Comparison of ENCODE assay signal across 20 mouse cellular contexts in the genomic region with DNA sequence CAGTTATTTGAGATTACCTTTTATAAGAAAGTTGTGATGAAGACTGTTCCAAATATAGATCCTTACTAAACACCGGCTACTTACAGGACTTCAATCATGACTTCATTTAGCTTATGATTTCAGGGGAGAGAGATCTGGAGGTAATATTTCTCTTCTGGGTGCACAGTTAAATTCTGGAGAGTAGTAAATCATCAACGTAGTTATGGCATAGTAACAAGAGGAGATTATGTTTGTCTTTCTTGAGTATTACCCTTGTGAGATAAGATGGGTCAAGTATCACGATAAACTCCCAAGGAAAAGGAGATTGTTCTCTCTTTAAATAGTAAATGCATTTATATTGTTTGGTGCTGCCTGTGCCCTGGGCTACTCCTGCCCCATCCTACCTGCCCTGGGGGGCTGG.
A peak's percentile ranks its signal among the peaks of the same experiment; 100 is the strongest.
DNase-seq lines count a peak whose midpoint lies in the region; ATAC-seq and TF ChIP-seq lines count a peak whose summit lies in the region.
"Had no signal": no experiment of that assay in that cellular context is flagged by ENCODE, and none has a peak within 500 bp of the region (broad histone marks: within the 10 kb centered on the region; RNA-seq: fewer than 3 reads in every experiment).

No protein-coding gene starts in this region.

- no peak for TF ChIP-seq CTCF in heart, postnatal 0 days (IDR thresholded peaks at IDR 0.05; ENCODE audit: low read depth)
- TF ChIP-seq CTCF in heart, adult 2 months (IDR thresholded peaks at IDR 0.05): no peak

- no peak for ATAC-seq in heart, embryonic 15.5 days (replicated peaks; ENCODE audit: insufficient number of reproducible peaks, insufficient read depth, low FRiP score, low read depth)
- no peak for ATAC-seq in heart, postnatal 0 days (ENCODE audit: insufficient read depth, low read depth)
- ATAC-seq in midbrain, embryonic 11.5 days (ENCODE audit: low FRiP score): no peak
- ATAC-seq: activated CD4-positive, CD25-positive, alpha-beta regulatory T cell, adult 4 months; forebrain, embryonic 13.5 days; forebrain, embryonic 15.5 days had no signal

- no peaks in the 10 kb centered on the region for H3K36me3 ChIP-seq in heart, embryonic 15.5 days
- H3K36me3 ChIP-seq in heart, postnatal 0 days (replicated peaks; ENCODE audit: control insufficient read depth, insufficient read depth, low read length): no peaks in the 10 kb centered on the region
- H3K36me3 ChIP-seq in heart, adult 2 months (ENCODE audit: control insufficient read depth, insufficient read depth, low read length): no peaks in the 10 kb centered on the region
- H3K36me3 ChIP-seq in midbrain, embryonic 11.5 days (ENCODE audit: control insufficient read depth, insufficient read depth, low read length): no peaks in the 10 kb centered on the region
- H3K36me3 ChIP-seq in midbrain, embryonic 10.5 days: no peaks in the 10 kb centered on the region
- H3K36me3 ChIP-seq: embryonic facial prominence, embryonic 10.5 days; embryonic facial prominence, embryonic 12.5 days; forebrain, embryonic 15.5 days had no signal

- H3K79me2 ChIP-seq in heart, adult 2 months (replicated peaks; ENCODE audit: control insufficient read depth, insufficient read depth, low read length): no peaks in the 10 kb centered on the region

- 50% methylated on average over 3 of the region's 3 CpGs for WGBS in heart, embryonic 15.5 days
- 49% methylated on average over 3 of the region's 3 CpGs for WGBS in heart, postnatal 0 days
- 55% methylated on average over 3 of the region's 3 CpGs for WGBS in heart, adult 2 months
- 94% methylated on average over 3 of the region's 3 CpGs for WGBS in midbrain, embryonic 11.5 days
- 90% methylated on average over 3 of the region's 3 CpGs for WGBS in midbrain, embryonic 10.5 days

- H3K9me3 ChIP-seq in heart, embryonic 15.5 days (replicated peaks): no peaks in the 10 kb centered on the region
- H3K9me3 ChIP-seq in heart, postnatal 0 days (replicated peaks; ENCODE audit: control insufficient read depth, low read length): no peaks in the 10 kb centered on the region
- H3K9me3 ChIP-seq in midbrain, embryonic 11.5 days (ENCODE audit: control insufficient read depth, low read length): no peaks in the 10 kb centered on the region
- H3K9me3 ChIP-seq in midbrain, embryonic 10.5 days (replicated peaks): no peaks in the 10 kb centered on the region
- H3K9me3 ChIP-seq: embryonic facial prominence, embryonic 10.5 days; embryonic facial prominence, embryonic 12.5 days; forebrain, embryonic 13.5 days; forebrain, embryonic 15.5 days had no signal

- no peak for DNase-seq in heart, postnatal 14 days
- no peak for DNase-seq in heart, postnatal 0 days (ENCODE audit: low spot score)
- DNase-seq in heart, adult 2 months: no peak
- DNase-seq in midbrain, embryonic 11.5 days (ENCODE audit: low spot score, missing footprints): peak; percentile 61
- no peak for DNase-seq in midbrain, embryonic 10.5 days (ENCODE audit: low spot score)
- no peak for DNase-seq in T-cell, adult 2 months (ENCODE audit: low spot score)
- DNase-seq: adrenal gland, adult 8-10 months; adrenal gland, postnatal 14 days; adrenal gland, postnatal 36 days; cerebellum, adult 11-12 months; cerebellum, adult 2 months; cerebellum, adult 9-10 months; cerebellum, postnatal 10 days; cerebellum, postnatal 25 days had no signal

- H3K4me2 ChIP-seq in heart, embryonic 15.5 days: no peak overlapping the region
- H3K4me2 ChIP-seq in heart, postnatal 0 days (ENCODE audit: low read depth, low read length): no peak overlapping the region
- H3K4me2 ChIP-seq in midbrain, embryonic 11.5 days: no peak overlapping the region
- H3K4me2 ChIP-seq: embryonic facial prominence, embryonic 12.5 days; forebrain, embryonic 13.5 days; forebrain, embryonic 15.5 days had no signal

- TF ChIP-seq POLR2A in heart, adult 2 months (IDR thresholded peaks at IDR 0.05; ENCODE audit: insufficient read depth, low read depth, low read length): no peak

- TF ChIP-seq EP300 in heart, postnatal 0 days (IDR thresholded peaks at IDR 0.05; ENCODE audit: low read depth): no peak
- no peak for TF ChIP-seq EP300 in heart, adult 2 months (IDR thresholded peaks at IDR 0.05; ENCODE audit: insufficient read depth, low read depth, low read length)

- intact Hi-C loops in heart, postnatal 14 days (cut with DNase I): loop anchor here (10.0 kb wide), 1 partner anchor 220 kb away; no protein-coding TSS in a partner anchor
- intact Hi-C loops in heart, adult 2 months (cut with DNase I): loop anchor here (2.0 kb wide), 1 partner anchor 216 kb away; no protein-coding TSS in a partner anchor

- H3K27me3 ChIP-seq in heart, embryonic 15.5 days: no peaks in the 10 kb centered on the region
- H3K27me3 ChIP-seq in heart, postnatal 0 days (ENCODE audit: control insufficient read depth, insufficient read depth, low read length): no peaks in the 10 kb centered on the region
- H3K27me3 ChIP-seq in heart, adult 2 months (ENCODE audit: control insufficient read depth, insufficient read depth, low read length): no peaks in the 10 kb centered on the region
- H3K27me3 ChIP-seq in midbrain, embryonic 11.5 days (ENCODE audit: control insufficient read depth, insufficient read depth, low read length): no peaks in the 10 kb centered on the region
- H3K27me3 ChIP-seq in midbrain, embryonic 10.5 days (ENCODE audit: low read depth, poor library complexity, severe bottlenecking): no peaks in the 10 kb centered on the region
- H3K27me3 ChIP-seq: embryonic facial prominence, embryonic 12.5 days; forebrain, embryonic 13.5 days; forebrain, embryonic 15.5 days had no signal

- H3K27ac ChIP-seq in heart, embryonic 15.5 days: peak overlapping the region; percentile 78
- peak overlapping the region; percentile 80 for H3K27ac ChIP-seq in heart, postnatal 0 days (ENCODE audit: low read depth)
- no peak overlapping the region for H3K27ac ChIP-seq in heart, adult 2 months
- no peak overlapping the region for H3K27ac ChIP-seq in midbrain, embryonic 11.5 days (ENCODE audit: low read depth, low read length)
- no peak overlapping the region for H3K27ac ChIP-seq in midbrain, embryonic 10.5 days (replicated peaks)
- H3K27ac ChIP-seq: embryonic facial prominence, embryonic 10.5 days; embryonic facial prominence, embryonic 12.5 days; forebrain, embryonic 13.5 days; forebrain, embryonic 15.5 days had no signal

- no peak overlapping the region for H3K9ac ChIP-seq in heart, embryonic 15.5 days
- H3K9ac ChIP-seq in heart, postnatal 0 days (replicated peaks; ENCODE audit: low read depth, low read length): no peak overlapping the region
- no peak overlapping the region for H3K9ac ChIP-seq in heart, adult 2 months (ENCODE audit: low read depth, low read length)
- H3K9ac ChIP-seq in midbrain, embryonic 11.5 days (ENCODE audit: low read length): no peak overlapping the region
- H3K9ac ChIP-seq: embryonic facial prominence, embryonic 12.5 days; forebrain, embryonic 13.5 days; forebrain, embryonic 15.5 days had no signal

- peaks cover 38% of the 10 kb centered on the region for H3K4me1 ChIP-seq in heart, embryonic 15.5 days (replicated peaks)
- H3K4me1 ChIP-seq in heart, postnatal 0 days (ENCODE audit: control insufficient read depth, insufficient read depth): peaks cover 21% of the 10 kb centered on the region
- no peaks in the 10 kb centered on the region; the same call in 1 of the 2 replicates for H3K4me1 ChIP-seq in heart, adult 2 months (ENCODE audit: control insufficient read depth, insufficient read depth, low read length)
- H3K4me1 ChIP-seq in midbrain, embryonic 11.5 days (ENCODE audit: control insufficient read depth, insufficient read depth, low read length): peaks cover 3% of the 10 kb centered on the region; the same call in 1 of the 2 replicates
- H3K4me1 ChIP-seq in midbrain, embryonic 10.5 days: peaks cover 10% of the 10 kb centered on the region
- H3K4me1 ChIP-seq: embryonic facial prominence, embryonic 12.5 days had no signal

- H3K4me3 ChIP-seq in heart, embryonic 15.5 days: no peak overlapping the region
- no peak overlapping the region for H3K4me3 ChIP-seq in heart, postnatal 0 days (ENCODE audit: low read depth, low read length)
- no peak overlapping the region for H3K4me3 ChIP-seq in heart, adult 2 months
- H3K4me3 ChIP-seq in midbrain, embryonic 11.5 days (ENCODE audit: low read depth, low read length): no peak overlapping the region
- H3K4me3 ChIP-seq in midbrain, embryonic 10.5 days: no peak overlapping the region
- H3K4me3 ChIP-seq: embryonic facial prominence, embryonic 10.5 days; embryonic facial prominence, embryonic 12.5 days; forebrain, embryonic 13.5 days; forebrain, embryonic 15.5 days had no signal

Comparison
In these comparisons a context has a peak if more than half of its experiments do, and no peak if none do; other contexts are left out.
1. H3K27ac ChIP-seq: peak in heart, embryonic 15.5 days (single experiment) and heart, postnatal 0 days (single experiment); none in heart, adult 2 months (single experiment), midbrain, embryonic 11.5 days (single experiment) and midbrain, embryonic 10.5 days (single experiment).